Mouse (Mus musculus) G1E (cell line): Measurements from ENCODE around the gene Sgms1.

ENCODE experiments used
- CTCF ChIP-seq: IDR thresholded peaks from 2 replicates; pipeline ENCODE4 v1.5.1; 2012; ENCODE audit warnings: low read depth, low read length, inconsistent platforms, mixed read lengths
- GATA1 ChIP-seq: IDR thresholded peaks from 2 replicates; pipeline ENCODE4 v1.6.1; 2012; ENCODE audit warnings: borderline replicate concordance, low read length, inconsistent platforms, mixed read lengths
- GATA2 ChIP-seq: IDR thresholded peaks from 2 replicates; pipeline ENCODE4 v1.6.1; 2012; ENCODE audit warnings: low read depth, low read length, inconsistent platforms, borderline replicate concordance
- POLR2AphosphoS5 ChIP-seq: IDR thresholded peaks from 2 replicates; pipeline ENCODE4 v1.6.1; 2012; ENCODE audit warnings: low read depth, low read length, inconsistent platforms; ENCODE audit not compliant: insufficient replicate concordance
- TAL1 ChIP-seq: conservative IDR thresholded peaks from 2 replicates; pipeline ENCODE4 v1.6.1; 2012; ENCODE audit warnings: low read depth, low read length, inconsistent platforms, mixed read lengths

DNA sequence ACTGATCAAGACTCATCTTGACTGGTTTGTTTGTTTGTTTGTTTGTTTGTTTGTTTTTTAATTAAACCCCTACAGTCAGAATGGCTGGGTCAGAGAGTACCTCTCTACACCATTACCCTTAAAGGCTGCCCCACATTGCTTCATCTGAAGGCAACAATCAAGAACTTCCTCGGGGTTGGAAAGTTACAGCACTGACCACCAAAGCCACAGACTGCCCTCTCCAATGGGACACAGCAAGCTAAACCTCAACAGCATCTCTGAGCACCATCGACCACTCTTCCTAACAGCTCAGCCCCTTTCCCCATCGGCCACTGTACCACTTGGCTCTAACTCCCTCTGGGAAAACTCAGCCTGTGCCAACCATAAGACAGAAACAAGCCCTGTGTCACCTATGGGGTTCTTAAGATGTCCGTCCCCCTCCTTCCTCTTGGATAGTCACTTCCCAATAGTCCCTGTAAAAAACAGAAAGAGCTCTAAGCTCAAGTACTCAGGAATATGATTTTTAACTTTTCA is 14.0 kb downstream of the Sgms1 start:
- no peak for TF ChIP-seq TAL1
- TF ChIP-seq CTCF = no peak
- TF ChIP-seq GATA1 = no peak
- TF ChIP-seq POLR2AphosphoS5 = no peak
- TF ChIP-seq GATA2 = no peak
